Mouse (Mus musculus) cerebellum, adult 11 months (tissue): Measurements from ENCODE around the gene Ccdc89.

Experiments used
- DNase-seq: peaks from one replicate; pipeline ENCODE4 v3.0.0; 2022

Gene Ccdc89

DNA sequence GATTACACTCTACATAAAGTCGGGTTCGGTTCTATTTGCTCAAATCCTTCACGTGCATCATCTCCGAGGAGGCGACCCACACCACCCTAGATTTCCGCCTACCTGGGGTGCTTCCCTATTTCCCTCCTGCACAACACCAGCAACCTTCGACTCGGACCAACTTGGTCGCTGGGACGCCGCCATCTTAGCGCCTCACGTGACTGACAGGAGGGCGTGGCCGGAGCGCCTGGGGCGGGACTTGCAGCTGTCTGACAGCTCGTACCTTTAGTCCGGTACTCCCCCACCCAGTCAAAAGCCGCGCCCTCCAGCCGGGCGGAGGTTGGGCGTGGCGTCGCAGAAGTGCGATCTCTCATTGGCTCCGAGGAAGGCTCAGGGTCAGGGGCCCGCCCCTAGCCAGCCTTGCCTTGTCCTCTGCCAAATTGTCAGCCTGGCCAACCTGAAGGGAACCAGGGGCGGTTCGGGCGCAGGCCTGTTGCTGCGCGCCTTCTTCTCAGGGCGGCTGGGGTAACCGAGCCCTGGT lies 49.5 kb downstream of the Ccdc89 start, which contains the start of gene Tmem126b:
Gene Tmem126b, minus strand, starts transcription at position 209 of the 520 bp plus-strand sequence.
- peak; percentile 100 for DNase-seq

DNA sequence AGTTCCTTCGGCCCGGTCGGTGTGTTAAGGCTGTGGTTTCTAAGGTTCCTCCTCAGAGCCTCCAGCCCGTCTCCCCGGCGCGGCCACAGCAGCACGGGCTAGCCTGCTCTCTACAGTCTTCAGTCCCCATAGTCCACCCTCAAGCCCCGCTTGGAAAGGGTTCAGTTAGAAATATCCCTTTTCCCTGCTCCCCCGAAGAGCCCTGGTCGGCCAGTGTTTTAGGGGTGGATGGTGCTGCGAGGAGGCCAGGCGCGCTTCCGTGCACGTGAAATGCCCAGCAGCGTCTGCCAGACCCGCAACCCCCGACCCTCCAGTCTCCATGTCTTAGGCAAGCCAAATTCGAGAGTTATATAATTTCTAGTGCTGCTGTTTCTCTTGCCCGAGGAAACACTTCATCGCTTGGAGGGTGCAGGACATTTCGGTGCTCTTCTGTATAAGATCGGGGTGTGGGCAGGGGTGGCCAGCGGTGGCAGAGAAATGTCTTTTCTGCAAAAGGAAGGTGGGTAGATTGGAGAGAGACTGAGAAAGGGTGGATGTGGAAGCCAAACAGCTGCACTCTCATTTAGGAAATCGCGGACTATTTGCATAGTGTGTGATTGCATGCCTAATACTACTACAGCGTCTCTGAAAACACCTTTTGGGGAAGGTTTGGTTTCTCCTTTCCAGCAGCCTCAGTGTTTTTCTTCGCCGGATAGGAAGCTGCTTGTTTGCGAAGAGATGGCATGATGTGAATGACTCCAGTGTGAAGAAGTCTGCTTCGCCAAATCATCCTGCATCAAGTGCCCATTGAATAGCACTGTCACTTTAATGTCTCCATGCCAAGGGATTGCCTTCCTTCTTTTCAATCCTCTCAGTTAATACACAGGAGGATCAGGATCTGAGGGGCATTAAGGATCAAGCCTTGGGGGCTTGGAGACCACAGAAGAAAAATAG lies 50.2 kb downstream of the Ccdc89 start, which contains the start of gene Dlg2:
Gene Dlg2, plus strand, starts transcription at position 360 of the 933 bp plus-strand sequence.
- DNase-seq: no peak
